Mouse (Mus musculus) bone marrow macrophage, adult 2 months (primary cell): ENCODE measurements around the gene Zdhhc17.

Experiments
- CTCF ChIP-seq: IDR thresholded peaks from 2 replicates; pipeline ENCODE4 v1.5.1; 2012; ENCODE audit warnings: low read depth, mild to moderate bottlenecking, low read length, moderate library complexity
- POLR2A ChIP-seq: IDR thresholded peaks from 2 replicates; pipeline ENCODE4 v1.6.1; 2012; ENCODE audit warnings: mild to moderate bottlenecking, low read depth, low read length, borderline replicate concordance

GRCm38 (mm10) chr10:110991307-110992046, 18.5 kb downstream of the Zdhhc17 start:
- TF ChIP-seq CTCF = no peak
- no peak for TF ChIP-seq POLR2A
